Mouse (Mus musculus) lung, postnatal 14 days (tissue): ENCODE data around the gene Mfap2.
A peak's percentile ranks its signal among the peaks of the same experiment; 100 is the strongest.

Experiments used
- DNase-seq: peaks from one replicate; pipeline ENCODE4 v3.0.0; 2021

Gene Mfap2

GRCm38 (mm10) chr4:141031733-141032132, 21.5 kb downstream of the Mfap2 start:
- DNase-seq = peak; percentile 88

- peak; percentile 61 for DNase-seq
Measured at GRCm38 (mm10) chr4:141033606-141034549, 23.7 kb downstream of the Mfap2 start.

- DNase-seq = no peak
Measured at GRCm38 (mm10) chr4:141041117-141041516, 30.9 kb downstream of the Mfap2 start.

GRCm38 (mm10) chr4:141044816-141045215, 34.6 kb downstream of the Mfap2 start:
- DNase-seq = peak; percentile 78

- DNase-seq = no peak
Measured at GRCm38 (mm10) chr4:141048810-141049475, 38.7 kb downstream of the Mfap2 start.

- no peak for DNase-seq
Measured at GRCm38 (mm10) chr4:141049476-141049835, 39.2 kb downstream of the Mfap2 start.

- no peak for DNase-seq
Measured at GRCm38 (mm10) chr4:141052442-141052841, 42.2 kb downstream of the Mfap2 start.

GRCm38 (mm10) chr4:141053138-141053537, 42.9 kb downstream of the Mfap2 start:
- DNase-seq = no peak

- no peak for DNase-seq
Measured at GRCm38 (mm10) chr4:141053568-141054161, 43.4 kb downstream of the Mfap2 start.

- no peak for DNase-seq
Measured at GRCm38 (mm10) chr4:141056970-141057369, 46.8 kb downstream of the Mfap2 start.

- no peak for DNase-seq
Measured at GRCm38 (mm10) chr4:141058835-141059234, 48.6 kb downstream of the Mfap2 start.

GRCm38 (mm10) chr4:141059616-141060425, 49.6 kb downstream of the Mfap2 start:
- DNase-seq = no peak

- peak; percentile 100 for DNase-seq
Measured at GRCm38 (mm10) chr4:141060426-141061301, 50.4 kb downstream of the Mfap2 start, which contains the start of gene Crocc. Crocc (minus strand) TSS chr4:141060550.

- no peak for DNase-seq
Measured at GRCm38 (mm10) chr4:141064104-141064659, 54.0 kb downstream of the Mfap2 start.

- DNase-seq = peak; percentile 88
Measured at GRCm38 (mm10) chr4:141065123-141065522, 54.9 kb downstream of the Mfap2 start.
